Mouse (Mus musculus) heart, postnatal 10 days (tissue): ENCODE measurements around the gene H3f3a. TPM values are rescaled to one million over a fixed set of nuclear protein-coding genes. Genes with fewer than 3 reads are reported as not detected.

Experiments
- DNase-seq, 2 experiments: peaks; one replicate each; pipeline ENCODE4 v3.0.0; 2021
- intact Hi-C: fragments of 180-260 bp; cut with DNase I; formaldehyde crosslinking; loops from one replicate; pipeline ENCODE4 v1.15.1; 2025
- total RNA-seq, 2 experiments: library from RNA; stranded (reverse); gene quantifications; 2 replicates each; pipeline ENCODE4 v1.2.3; 2021

H3f3a gene
- total RNA-seq, 2 experiments from 2014 or later, result 868 to 930 TPM

GRCm38 (mm10) chr1:180765393-180765792, 48.4 kb downstream of the H3f3a start:
- intact Hi-C loops, result loop anchor here (5.0 kb wide), 1 partner anchor 97 kb away; no protein-coding TSS in a partner anchor
- DNase-seq, result no peak

- intact Hi-C loops, result loop anchor here (1.0 to 5.0 kb wide), 2 partner anchors 44 to 332 kb away; no protein-coding TSS in a partner anchor
- peak; percentile 89 to 91 for DNase-seq
Measured at GRCm38 (mm10) chr1:180763828-180764227, 49.9 kb downstream of the H3f3a start.

GRCm38 (mm10) chr1:180763307-180763706, 50.4 kb downstream of the H3f3a start:
- intact Hi-C loops, result loop anchor here (5.0 kb wide), 1 partner anchor 331 kb away; no protein-coding TSS in a partner anchor
- DNase-seq, result no peak

- intact Hi-C loops, result loop anchor here (5.0 kb wide), 1 partner anchor 330 kb away; no protein-coding TSS in a partner anchor
- DNase-seq, result no peak
Measured at GRCm38 (mm10) chr1:180762679-180763078, 51.1 kb downstream of the H3f3a start.

GRCm38 (mm10) chr1:180762180-180762579, 51.6 kb downstream of the H3f3a start:
- intact Hi-C loops, result loop anchor here (5.0 kb wide), 1 partner anchor 330 kb away; no protein-coding TSS in a partner anchor
- DNase-seq, result no peak

- intact Hi-C loops, result no loop called here
- no peak for DNase-seq
Measured at GRCm38 (mm10) chr1:180757956-180758520, 55.7 kb downstream of the H3f3a start.

- intact Hi-C loops, result no loop called here
- no peak for DNase-seq
Measured at GRCm38 (mm10) chr1:180757252-180757955, 56.3 kb downstream of the H3f3a start.

GRCm38 (mm10) chr1:180756711-180757110, 57.0 kb downstream of the H3f3a start:
- no peak for DNase-seq
- intact Hi-C loops, result no loop called here

GRCm38 (mm10) chr1:180754376-180754775, 59.4 kb downstream of the H3f3a start:
- DNase-seq, result no peak
- intact Hi-C loops, result no loop called here

GRCm38 (mm10) chr1:180752115-180752514, 61.6 kb downstream of the H3f3a start:
- intact Hi-C loops, result no loop called here
- no peak for DNase-seq

Other genes with a start within 250 kb of the H3f3a start
- gene Parp1, start 245.0 kb downstream of the H3f3a start, total RNA-seq, result 10 to 100 TPM; 68.4 to 80.8 TPM
- gene Lin9, start 172.8 kb downstream of the H3f3a start, total RNA-seq, result 1 to 10 TPM; 5.3 to 6.4 TPM
- not detected for gene Mixl1, start 116.9 kb downstream of the H3f3a start, total RNA-seq
- 10 to 100 TPM; 29.9 to 31.5 TPM for gene Acbd3, start 87.9 kb downstream of the H3f3a start, total RNA-seq
- 10 to 100 TPM; 15.1 to 15.8 TPM for gene Sde2, start 37.2 kb upstream of the H3f3a start, total RNA-seq
- gene Lefty2, start 79.2 kb upstream of the H3f3a start, total RNA-seq, result under 1 TPM in 1 of 2 experiments, not detected in 1; 0.27 TPM
- 10 to 100 TPM; 16.7 to 17.4 TPM for gene Pycr2, start 90.3 kb upstream of the H3f3a start, total RNA-seq
- 1 to 10 TPM in 1 of 2 experiments, under 1 TPM in 1; 0.57 to 1.1 TPM for gene Lefty1, start 121.1 kb upstream of the H3f3a start, total RNA-seq
- gene Tmem63a, start 128.4 kb upstream of the H3f3a start, total RNA-seq, result 10 to 100 TPM; 15.1 to 18.5 TPM
- 10 to 100 TPM; 20.5 to 21.2 TPM for gene Ephx1, start 207.0 kb upstream of the H3f3a start, total RNA-seq
- gene 9130409I23Rik, start 237.3 kb upstream of the H3f3a start, total RNA-seq, result not detected